Mouse (Mus musculus) cerebellum, adult 2 months (tissue): ENCODE measurements around the gene Gm4884. TPM values are rescaled to one million over a fixed set of nuclear protein-coding genes. Genes with fewer than 3 reads are reported as not detected.
"Not testable (repeated sequence)": the region's sequence is repeated elsewhere in the genome, so short reads cannot be mapped to it uniquely, and the experiment has no call there.

Experiments used
- DNase-seq, 2 experiments: peaks; one replicate each; pipeline ENCODE4 v3.0.0; 2021
- H3K27ac ChIP-seq: fragments of 200-500 bp; 2 replicates; pipeline ENCODE4 v1.5.1; 2012; ENCODE audit warnings: low read length, control low read depth, inconsistent platforms; ENCODE audit not compliant: insufficient read depth
- H3K27me3 ChIP-seq: fragments of 200-500 bp; 2 replicates; pipeline ENCODE4 v1.6.1; 2012; ENCODE audit warnings: inconsistent platforms, mild to moderate bottlenecking, low read length, moderate library complexity; ENCODE audit not compliant: control insufficient read depth, insufficient read depth
- H3K4me1 ChIP-seq: fragments of 200-500 bp; 2 replicates; pipeline ENCODE4 v1.6.1; 2011; ENCODE audit warnings: low read length; ENCODE audit not compliant: control insufficient read depth, insufficient read depth
- H3K4me3 ChIP-seq: fragments of 200-500 bp; replicated peaks from 2 replicates; pipeline ENCODE3; 2011; ENCODE audit warnings: mild to moderate bottlenecking, low read depth, low read length, control low read depth; ENCODE audit not compliant: insufficient read depth
- CTCF ChIP-seq: fragments of 200-500 bp; IDR thresholded peaks from 2 replicates; pipeline ENCODE4 v1.5.1; 2011; ENCODE audit warnings: low read depth, mild to moderate bottlenecking, control low read depth, low read length, moderate library complexity, borderline replicate concordance; ENCODE audit not compliant: insufficient read depth
- POLR2A ChIP-seq: fragments of 200-500 bp; IDR thresholded peaks from 2 replicates; pipeline ENCODE4 v1.6.1; 2011; ENCODE audit warnings: low read length, control low read depth, borderline replicate concordance; ENCODE audit not compliant: insufficient read depth
- WGBS: fragments of 180-500 bp; shearing (Covaris S2); methylation state at CpG from one replicate; pipeline ENCODE4 v1.1.7; 2018; 5-methylcytosine and 5-hydroxymethylcytosine counted together
- polyA plus RNA-seq: library from polyadenylated mRNA; depleted of rRNA; stranded (reverse); fragments of >200 nt; gene quantifications from 2 replicates; pipeline ENCODE4 v1.2.3, GENCODE M21; 2012; rRNA removed

Gm4884 gene
- polyA plus RNA-seq: not detected in 2 replicates

- DNase-seq, H3K4me1 ChIP-seq, H3K27ac ChIP-seq, H3K4me3 ChIP-seq, H3K27me3 ChIP-seq: not testable (repeated sequence)
- 82% methylated on average over 1 of the region's 1 CpGs for WGBS
Measured at GRCm38 (mm10) chr7:41032419-41032818, at the start of gene Gm4884. Gm4884 (plus strand) TSS chr7:41032719.

DNA sequence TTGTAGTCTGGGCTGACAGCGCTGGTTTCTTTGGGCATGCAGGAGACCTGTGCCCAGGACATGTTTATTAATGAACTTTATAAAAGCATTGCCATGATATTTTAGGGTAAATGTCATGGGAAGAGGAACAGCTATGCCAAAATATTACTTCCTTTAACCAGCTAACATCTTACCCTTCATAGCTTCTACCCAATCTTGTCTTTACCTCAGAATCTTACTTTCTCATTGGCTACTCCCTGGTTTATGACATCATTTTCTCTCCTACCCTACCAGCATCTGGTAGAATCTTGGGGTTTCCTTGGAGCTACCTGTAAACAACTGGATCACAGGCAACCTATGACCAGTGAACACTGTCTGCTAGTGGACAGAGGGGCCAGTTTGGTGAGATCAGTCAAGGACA is 45.3 kb upstream of the Gm4884 start, which contains the start of gene 4930433I11Rik:
Gene 4930433I11Rik (plus strand): TSS at position 301 of the 400 bp plus-strand sequence.
- Histone ChIP-seq H3K27ac (no peak within 1 kb of the TSS), H3K27me3 (no peaks in the 10 kb centered on the region), H3K4me1 (no peaks in the 10 kb centered on the region), H3K4me3 (no peak within 1 kb of the TSS)
- no peak for DNase-seq
- 90% methylated on average over 1 of the region's 1 CpGs for WGBS
- TF ChIP-seq POLR2A (no peak), CTCF (no peak)

GRCm38 (mm10) chr7:41044058-41044457 is 11.5 kb downstream of the Gm4884 start:
- not testable (repeated sequence) for H3K27me3 ChIP-seq, H3K27ac ChIP-seq, H3K4me1 ChIP-seq, H3K4me3 ChIP-seq, DNase-seq
- WGBS: 57% methylated on average over 3 of the region's 3 CpGs

Other genes starting within 250 kb of the Gm4884 start
- gene Vstm2b, start 134.4 kb upstream of the Gm4884 start, polyA plus RNA-seq: 25.0 and 32.9 TPM in 2 replicates
- not detected in 2 replicates for gene 4930433I11Rik, start 45.2 kb upstream of the Gm4884 start, polyA plus RNA-seq
- not detected in 2 replicates for gene Gm5592, start 121.1 kb downstream of the Gm4884 start, polyA plus RNA-seq